Mouse (Mus musculus): ENCODE measurements around the gene Yeats2.

Gene Yeats2

GRCm38 (mm10) chr16:20238646-20239045 lies 97.8 kb downstream of the Yeats2 start:
- ChIA-PET POLR2A (interaction anchor here in 2 of 4 experiments (0.8 to 1.5 kb wide), 8 partner anchors 25 to 259 kb away, joined by 3 to 5 read pairs (median 4); no protein-coding TSS in a partner anchor), CTCF (interaction anchor here in 2 of 4 experiments (0.6 to 1.8 kb wide), 2 partner anchors 25 kb away, joined by 3 to 7 read pairs; no protein-coding TSS in a partner anchor)

- CTCF ChIA-PET, result interaction anchor here in 2 of 4 experiments (0.6 to 1.4 kb wide), 5 partner anchors 15 to 350 kb away, joined by 3 to 13 read pairs (median 6); no protein-coding TSS in a partner anchor
These were observed 99.9 kb downstream of the Yeats2 start, which contains the start of gene Map6d1 for GRCm38 (mm10) chr16:20240468-20241414. Map6d1 (minus strand) TSS chr16:20241358.

GRCm38 (mm10) chr16:20247103-20247502 lies 106.2 kb downstream of the Yeats2 start:
- CTCF ChIA-PET, result interaction anchor here in 1 of 4 experiments (0.6 kb wide), 1 partner anchor 68 kb away, joined by 3 read pairs; no protein-coding TSS in a partner anchor
- POLR2A ChIA-PET, result no interaction called here

More at GRCm38 (mm10) chr16:20240468-20241414, 99.9 kb downstream of the Yeats2 start, which contains the start of gene Map6d1:
- POLR2A ChIA-PET, result interaction anchor here (0.7 to 3.0 kb wide), 42 partner anchors 8 to 371 kb away, joined by 3 to 12 read pairs (median 4); partner anchors contain the start of genes Alg3 (in 1 of the 4), Dvl3 (in 1 of the 4), Eef1akmt4 (in 1 of the 4) and Gm49333 (in 1 of the 4)

GRCm38 (mm10) chr16:20248442-20249174 lies 107.7 kb downstream of the Yeats2 start:
- ChIA-PET CTCF (interaction anchor here in 2 of 4 experiments (0.5 to 0.6 kb wide), 2 partner anchors 59 to 76 kb away, joined by 3 to 4 read pairs; no protein-coding TSS in a partner anchor), POLR2A (interaction anchor here in 2 of 4 experiments (0.6 to 0.9 kb wide), 3 partner anchors 11 to 210 kb away, joined by 3 to 10 read pairs (median 3); no protein-coding TSS in a partner anchor)

- ChIA-PET POLR2A (interaction anchor here in 2 of 4 experiments (0.6 to 1.3 kb wide), 4 partner anchors 14 to 31 kb away, joined by 3 to 4 read pairs (median 3); partner anchors contain the start of gene Map6d1 (in 1 of the 2)), CTCF (interaction anchor here in 1 of 4 experiments (0.5 kb wide), 1 partner anchor 31 kb away, joined by 3 read pairs; no protein-coding TSS in a partner anchor)
These were observed 117.1 kb downstream of the Yeats2 start for GRCm38 (mm10) chr16:20257926-20258325.

- POLR2A ChIA-PET, result interaction anchor here in 1 of 4 experiments (0.6 to 0.7 kb wide), 2 partner anchors 17 to 160 kb away, joined by 3 read pairs; no protein-coding TSS in a partner anchor
These were observed 124.2 kb downstream of the Yeats2 start for GRCm38 (mm10) chr16:20265089-20265488.

GRCm38 (mm10) chr16:20271339-20271738 lies 130.5 kb downstream of the Yeats2 start:
- POLR2A ChIA-PET, result interaction anchor here in 1 of 4 experiments (1.0 kb wide), 1 partner anchor 14 kb away, joined by 3 read pairs; no protein-coding TSS in a partner anchor

More at GRCm38 (mm10) chr16:20265089-20265488, 124.2 kb downstream of the Yeats2 start:
- CTCF ChIA-PET, result no interaction called here

GRCm38 (mm10) chr16:20272994-20273393 lies 132.1 kb downstream of the Yeats2 start:
- CTCF ChIA-PET, result no interaction called here
- POLR2A ChIA-PET, result interaction anchor here in 2 of 4 experiments (0.5 to 1.5 kb wide), 5 partner anchors 9 to 225 kb away, joined by 3 to 4 read pairs (median 3); no protein-coding TSS in a partner anchor

More at GRCm38 (mm10) chr16:20271339-20271738, 130.5 kb downstream of the Yeats2 start:
- CTCF ChIA-PET, result no interaction called here

- ChIA-PET POLR2A (interaction anchor here in 1 of 4 experiments (1.6 kb wide), 1 partner anchor 22 kb away, joined by 6 read pairs; no protein-coding TSS in a partner anchor), CTCF (interaction anchor here in 1 of 4 experiments (0.7 kb wide), 1 partner anchor 66 kb away, joined by 3 read pairs; no protein-coding TSS in a partner anchor)
These were observed 138.5 kb downstream of the Yeats2 start for GRCm38 (mm10) chr16:20279395-20279794.

- CTCF ChIA-PET, result interaction anchor here in 1 of 4 experiments (0.7 kb wide), 1 partner anchor 67 kb away, joined by 3 read pairs; no protein-coding TSS in a partner anchor
- POLR2A ChIA-PET, result interaction anchor here in 3 of 4 experiments (0.7 to 1.6 kb wide), 8 partner anchors 10 to 218 kb away, joined by 3 to 6 read pairs (median 4); no protein-coding TSS in a partner anchor
These were observed 139.4 kb downstream of the Yeats2 start for GRCm38 (mm10) chr16:20280238-20280637.

All from embryonic stem cell, embryonic (primary cell).